Mouse (Mus musculus) CH12.LX (cell line): ENCODE results near the gene Slc2a12.

Source experiments
- CHD2 ChIP-seq: IDR thresholded peaks from 2 replicates; pipeline ENCODE4 v1.6.1; 2011; ENCODE audit warnings: low read length, improper control_type of control experiment
- CTCF ChIP-seq, 2 experiments: IDR thresholded peaks in 1 of 2; conservative IDR thresholded peaks in 1 of 2; 2 replicates each; pipeline ENCODE4 v1.5.1; 2011 to 2012; ENCODE audit warnings: low read depth in 2 of 2, low read length in 2 of 2, improper control_type of control experiment in 1 of 2, inconsistent platforms in 1 of 2, mild to moderate bottlenecking in 1 of 2, moderate library complexity in 1 of 2
- E2F4 ChIP-seq: IDR thresholded peaks from 2 replicates; pipeline ENCODE4 v1.6.1; 2011; ENCODE audit warnings: low read depth, low read length, improper control_type of control experiment; ENCODE audit not compliant: insufficient replicate concordance
- EP300 ChIP-seq: IDR thresholded peaks from 2 replicates; pipeline ENCODE4 v1.6.1; 2011; ENCODE audit warnings: low read length, improper control_type of control experiment
- JUN ChIP-seq: IDR thresholded peaks from 2 replicates; pipeline ENCODE4 v1.6.1; 2011; ENCODE audit warnings: low read depth, mild to moderate bottlenecking, low read length, improper control_type of control experiment, moderate library complexity; ENCODE audit not compliant: insufficient read depth
- MAFK ChIP-seq: IDR thresholded peaks from 2 replicates; pipeline ENCODE4 v1.6.1; 2011; ENCODE audit warnings: low read length, improper control_type of control experiment; ENCODE audit not compliant: insufficient replicate concordance
- MAX ChIP-seq: IDR thresholded peaks from 2 replicates; pipeline ENCODE4 v1.6.1; 2011; ENCODE audit warnings: low read length, improper control_type of control experiment
- MEF2A ChIP-seq: IDR thresholded peaks from 2 replicates; pipeline ENCODE4 v1.6.1; 2014; ENCODE audit warnings: low read depth, mild to moderate bottlenecking, inconsistent platforms, low read length, improper control_type of control experiment, borderline replicate concordance
- POLR2A ChIP-seq: IDR thresholded peaks from 2 replicates; pipeline ENCODE4 v1.6.1; 2011; ENCODE audit warnings: low read depth, mild to moderate bottlenecking, improper control_type of control experiment, low read length
- RCOR1 ChIP-seq: conservative IDR thresholded peaks from 2 replicates; pipeline ENCODE4 v1.6.1; 2012; ENCODE audit warnings: low read depth, mild to moderate bottlenecking, inconsistent platforms, low read length, improper control_type of control experiment
- SMC3 ChIP-seq: IDR thresholded peaks from 2 replicates; pipeline ENCODE4 v1.6.1; 2011; ENCODE audit warnings: low read depth, low read length, improper control_type of control experiment
- USF1 ChIP-seq: IDR thresholded peaks from 2 replicates; pipeline ENCODE4 v1.6.1; 2014; ENCODE audit warnings: low read depth, mild to moderate bottlenecking, inconsistent platforms, low read length, improper control_type of control experiment

DNA sequence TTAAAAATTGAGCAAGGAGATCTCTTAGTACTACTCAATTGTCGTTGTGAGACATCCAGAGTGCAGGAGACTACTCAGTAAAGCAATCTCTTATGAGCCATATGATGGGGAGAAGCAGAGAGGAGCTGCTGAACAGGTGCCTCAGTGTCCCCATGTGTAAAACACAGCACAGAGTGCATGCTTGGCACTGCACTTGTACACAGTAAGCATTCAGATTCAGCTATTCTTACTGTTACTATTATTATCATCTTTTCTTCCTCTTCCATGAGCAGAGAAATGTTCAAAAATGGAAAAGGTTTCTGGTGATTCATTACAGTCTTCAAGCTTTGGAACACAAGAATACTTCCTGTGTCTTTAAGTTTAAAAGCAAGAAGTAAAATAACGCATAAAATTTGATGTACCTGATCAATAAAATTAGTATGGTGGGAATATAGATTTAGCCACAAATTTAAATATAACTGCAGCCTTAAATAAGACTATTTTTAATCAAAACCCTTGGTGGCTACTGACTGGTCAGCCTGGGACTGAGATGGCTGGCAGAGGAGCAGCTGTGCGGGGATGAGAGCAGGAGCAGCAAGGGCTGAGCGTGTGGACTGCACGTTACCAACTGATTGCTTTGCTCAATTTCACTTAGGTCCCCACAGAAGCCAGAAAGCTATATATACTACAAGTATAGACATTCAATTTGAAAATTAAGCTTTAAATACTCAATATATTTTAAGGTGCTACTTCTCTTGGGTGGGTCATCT is 76.1 kb downstream of the Slc2a12 start:
- TF ChIP-seq RCOR1 (no peak), MAFK (no peak), POLR2A (no peak), MAX (no peak), CTCF (conservative IDR thresholded peaks at IDR 0.05 in 1 of 2, IDR thresholded peaks at IDR 0.05 in 1 of 2; ENCODE audit: low read depth in 2 of 2, low read length in 2 of 2) (no peak), JUN (no peak), CHD2 (no peak), EP300 (no peak), SMC3 (no peak), MEF2A (no peak), E2F4 (no peak), USF1 (no peak)
